Mouse (Mus musculus) stomach, postnatal 0 days (tissue): ENCODE data around the gene Themis3. TPM values are rescaled to one million over a fixed set of nuclear protein-coding genes. Genes with fewer than 3 reads are reported as not detected.

Experiments used
- ATAC-seq: fragments of 200-750 bp; cut with Nextera tagmentation; 2 replicates; pipeline ENCODE4 v1.8.0; 2017; ENCODE audit not compliant: low FRiP score, low TSS enrichment
- DNase-seq: peaks from one replicate; pipeline ENCODE4 v3.0.0-alpha.2; 2016; ENCODE audit warnings: low spot score
- H3K27ac ChIP-seq: fragments of 300-500 bp; sonication (generic); replicated peaks from 2 replicates; pipeline ENCODE4 v1.5.1; 2014; ENCODE audit warnings: mild to moderate bottlenecking, control low read depth
- H3K27me3 ChIP-seq: fragments of 300-500 bp; sonication (generic); 2 replicates; pipeline ENCODE4 v1.6.1; 2014; ENCODE audit warnings: low read length; ENCODE audit not compliant: control insufficient read depth, insufficient read depth
- H3K36me3 ChIP-seq: fragments of 300-500 bp; sonication (generic); 2 replicates; pipeline ENCODE4 v1.6.1; 2014; ENCODE audit warnings: low read length, mixed read lengths; ENCODE audit not compliant: control insufficient read depth, insufficient read depth
- H3K4me1 ChIP-seq: fragments of 300-500 bp; sonication (generic); replicated peaks from 2 replicates; pipeline ENCODE4 v1.6.1; 2014; ENCODE audit warnings: antibody characterized with exemption; ENCODE audit not compliant: control insufficient read depth, insufficient read depth
- H3K4me2 ChIP-seq: fragments of 300-500 bp; sonication (generic); replicated peaks from 2 replicates; pipeline ENCODE4 v1.6.1; 2014; ENCODE audit warnings: low read depth, mild to moderate bottlenecking, control low read depth, moderate library complexity
- H3K4me3 ChIP-seq: fragments of 300-500 bp; sonication (generic); 2 replicates; pipeline ENCODE4 v1.5.1; 2014; ENCODE audit warnings: low read depth, low read length, control low read depth
- H3K9ac ChIP-seq: fragments of 300-500 bp; sonication (generic); 2 replicates; pipeline ENCODE4 v1.6.1; 2014; ENCODE audit warnings: mild to moderate bottlenecking, low read length, control low read depth, mixed read lengths
- H3K9me3 ChIP-seq: fragments of 300-500 bp; sonication (generic); 2 replicates; pipeline ENCODE4 v1.6.1; 2016; ENCODE audit warnings: low read length; ENCODE audit not compliant: control insufficient read depth
- CTCF ChIP-seq: IDR thresholded peaks from 2 replicates; pipeline ENCODE4 v1.5.1; 2016; ENCODE audit warnings: antibody characterized with exemption, low read depth, mild to moderate bottlenecking, moderate library complexity
- EP300 ChIP-seq: optimal IDR thresholded peaks from 2 replicates; pipeline ENCODE3; 2016; ENCODE audit warnings: antibody characterized with exemption
- WGBS: fragments of 180-500 bp; shearing (Covaris S2); extraction: QIAGEN DNeasy Blood & Tissue Kit; methylation state at CpG from one replicate; pipeline ENCODE4 v1.1.7; 2014; 5-methylcytosine and 5-hydroxymethylcytosine counted together
- polyA plus RNA-seq: library from polyadenylated mRNA; unstranded; fragments of >200 nt; fragmentation: Nextera tagmentation; extraction: Ambion mirVana; gene quantifications from 2 replicates; pipeline ENCODE4 v1.2.1, GENCODE M21; 2015

Gene Themis3
- polyA plus RNA-seq, 1 experiment from 2014 or later, result 0.17 TPM

- Histone ChIP-seq H3K27ac (no peak overlapping the region), H3K36me3 (peaks cover 8% of the 10 kb centered on the region), H3K27me3 (no peaks in the 10 kb centered on the region), H3K4me1 (peaks cover under 1% of the 10 kb centered on the region), H3K9ac (no peak overlapping the region), H3K4me2 (no peak overlapping the region), H3K4me3 (no peak overlapping the region), H3K9me3 (no peaks in the 10 kb centered on the region)
- TF ChIP-seq CTCF (no peak), EP300 (no peak)
- no peak for ATAC-seq
- whole genome bisulfite sequencing, result 58% methylated on average over 8 of the region's 8 CpGs
- DNase-seq, result no peak
These were observed 89.5 kb downstream of the Themis3 start for GRCm38 (mm10) chr17:66504964-66505363.

Other genes with a start within 250 kb of the Themis3 start
- gene Mtcl1, start 144.9 kb downstream of the Themis3 start, polyA plus RNA-seq, result 1.8 and 2.2 TPM in 2 replicates
- gene Rab12, start 74.9 kb downstream of the Themis3 start, polyA plus RNA-seq, result 24.5 and 25.4 TPM in 2 replicates